8 mouse cellular contexts compared by ENCODE assay signal in genomic region chr6:90703782-90704181, GRCm38 (mm10).
DNase-seq lines count a peak whose midpoint lies in the region; ATAC-seq and TF ChIP-seq lines count a peak whose summit lies in the region.

No protein-coding gene starts in this region.

- no peak for ATAC-seq in intestine, embryonic 14.5 days (replicated peaks; ENCODE audit: low FRiP score, low TSS enrichment, low read depth)
- ATAC-seq in intestine, postnatal 0 days: no peak
- no peak for ATAC-seq in limb, embryonic 11.5 days (ENCODE audit: insufficient number of reproducible peaks, low FRiP score, low TSS enrichment, low read depth)
- ATAC-seq in midbrain, embryonic 15.5 days (replicated peaks): 0 out of 2 replicates have a peak, but pooled peaks have one; percentile 8

- no peak for TF ChIP-seq CTCF in intestine, postnatal 0 days (IDR thresholded peaks at IDR 0.05; ENCODE audit: low read depth)

- 0 out of 2 replicates have a peak overlapping the region, but pooled peaks have one; percentile 33 for H3K27ac ChIP-seq in intestine, embryonic 14.5 days (ENCODE audit: low read depth)
- H3K27ac ChIP-seq in intestine, postnatal 0 days (ENCODE audit: low read depth, low read length): no peak overlapping the region
- peak overlapping the region; percentile 70 for H3K27ac ChIP-seq in forebrain, embryonic 10.5 days
- H3K27ac ChIP-seq in limb, embryonic 11.5 days (replicated peaks; ENCODE audit: low read depth, low read length): peak overlapping the region; percentile 67
- H3K27ac ChIP-seq in midbrain, embryonic 15.5 days: peak overlapping the region; percentile 57

- no peak overlapping the region for H3K9ac ChIP-seq in intestine, embryonic 14.5 days (ENCODE audit: low read length)
- no peak overlapping the region for H3K9ac ChIP-seq in intestine, postnatal 0 days (ENCODE audit: low read depth, low read length)
- no peak overlapping the region for H3K9ac ChIP-seq in limb, embryonic 11.5 days (ENCODE audit: low read length)
- H3K9ac ChIP-seq in midbrain, embryonic 15.5 days: no peak overlapping the region

- no peak overlapping the region for H3K4me2 ChIP-seq in intestine, embryonic 14.5 days (ENCODE audit: low read length)
- H3K4me2 ChIP-seq in intestine, postnatal 0 days (replicated peaks; ENCODE audit: low read depth): no peak overlapping the region
- H3K4me2 ChIP-seq in limb, embryonic 11.5 days (ENCODE audit: low read depth, severe bottlenecking): no peak overlapping the region
- no peak overlapping the region for H3K4me2 ChIP-seq in midbrain, embryonic 15.5 days

- H3K9me3 ChIP-seq in intestine, embryonic 14.5 days (ENCODE audit: control insufficient read depth, low read length): no peaks in the 10 kb centered on the region
- H3K9me3 ChIP-seq in intestine, postnatal 0 days (ENCODE audit: control insufficient read depth): no peaks in the 10 kb centered on the region
- H3K9me3 ChIP-seq in forebrain, embryonic 10.5 days: no peaks in the 10 kb centered on the region
- H3K9me3 ChIP-seq in limb, embryonic 11.5 days (ENCODE audit: control insufficient read depth, low read length): no peaks in the 10 kb centered on the region
- no peaks in the 10 kb centered on the region for H3K9me3 ChIP-seq in midbrain, embryonic 15.5 days

- H3K27me3 ChIP-seq in intestine, embryonic 14.5 days (replicated peaks; ENCODE audit: control insufficient read depth, insufficient read depth, low read length): no peaks in the 10 kb centered on the region
- no peaks in the 10 kb centered on the region for H3K27me3 ChIP-seq in intestine, postnatal 0 days (replicated peaks; ENCODE audit: control insufficient read depth, insufficient read depth, low read length)
- no peaks in the 10 kb centered on the region for H3K27me3 ChIP-seq in forebrain, embryonic 10.5 days (ENCODE audit: poor library complexity, severe bottlenecking)
- no peaks in the 10 kb centered on the region for H3K27me3 ChIP-seq in limb, embryonic 11.5 days (ENCODE audit: control insufficient read depth, insufficient read depth, low read length)
- no peaks in the 10 kb centered on the region for H3K27me3 ChIP-seq in midbrain, embryonic 15.5 days (replicated peaks)

- H3K36me3 ChIP-seq in intestine, embryonic 14.5 days (ENCODE audit: control insufficient read depth, insufficient read depth, low read length): no peaks in the 10 kb centered on the region
- no peaks in the 10 kb centered on the region for H3K36me3 ChIP-seq in intestine, postnatal 0 days (ENCODE audit: control insufficient read depth, insufficient read depth)
- H3K36me3 ChIP-seq in forebrain, embryonic 10.5 days (replicated peaks): no peaks in the 10 kb centered on the region
- no peaks in the 10 kb centered on the region for H3K36me3 ChIP-seq in limb, embryonic 11.5 days (ENCODE audit: control insufficient read depth, insufficient read depth, low read length)
- no peaks in the 10 kb centered on the region for H3K36me3 ChIP-seq in midbrain, embryonic 15.5 days (replicated peaks)

- DNase-seq in intestine, embryonic 14.5 days (ENCODE audit: low spot score): no peak
- no peak for DNase-seq in forebrain, embryonic 10.5 days (ENCODE audit: extremely low spot score, low spot score)
- no peak for DNase-seq in limb, embryonic 11.5 days (ENCODE audit: low spot score)
- DNase-seq in yolk sac, embryonic 10.5 days (ENCODE audit: low spot score): no peak
- no peak for DNase-seq in adrenal gland, postnatal 36 days
- DNase-seq in cerebellum, adult 8-10 months: no peak

- H3K4me1 ChIP-seq in intestine, embryonic 14.5 days (replicated peaks; ENCODE audit: control insufficient read depth, insufficient read depth, low read length): peaks cover 14% of the 10 kb centered on the region
- peaks cover 10% of the 10 kb centered on the region; the same call in 1 of the 2 replicates for H3K4me1 ChIP-seq in intestine, postnatal 0 days (replicated peaks; ENCODE audit: control insufficient read depth, insufficient read depth, low read length)
- peaks cover 62% of the 10 kb centered on the region for H3K4me1 ChIP-seq in forebrain, embryonic 10.5 days
- H3K4me1 ChIP-seq in limb, embryonic 11.5 days (ENCODE audit: control insufficient read depth, insufficient read depth, low read length): peaks cover 28% of the 10 kb centered on the region
- H3K4me1 ChIP-seq in midbrain, embryonic 15.5 days: peaks cover 32% of the 10 kb centered on the region

- WGBS in intestine, embryonic 14.5 days: 56% methylated on average over 2 of the region's 2 CpGs
- WGBS in intestine, postnatal 0 days: 60% methylated on average over 2 of the region's 2 CpGs
- 52% methylated on average over 2 of the region's 2 CpGs for WGBS in forebrain, embryonic 10.5 days
- WGBS in limb, embryonic 11.5 days: 58% methylated on average over 2 of the region's 2 CpGs
- 62% methylated on average over 2 of the region's 2 CpGs for WGBS in midbrain, embryonic 15.5 days

- H3K4me3 ChIP-seq in intestine, embryonic 14.5 days (ENCODE audit: low read depth, low read length): no peak overlapping the region
- no peak overlapping the region for H3K4me3 ChIP-seq in intestine, postnatal 0 days (ENCODE audit: low read depth, low read length)
- no peak overlapping the region for H3K4me3 ChIP-seq in forebrain, embryonic 10.5 days
- no peak overlapping the region for H3K4me3 ChIP-seq in limb, embryonic 11.5 days (ENCODE audit: low read depth, low read length)
- H3K4me3 ChIP-seq in midbrain, embryonic 15.5 days: no peak overlapping the region
